Mouse (Mus musculus): ENCODE data around the gene Anapc11. TPM values are rescaled to one million over a fixed set of nuclear protein-coding genes. Genes with fewer than 3 reads are reported as not detected.

Gene Anapc11
- polyA plus RNA-seq, 1 experiment from 2014 or later: 201 TPM

GRCm38 (mm10) chr11:120606764-120607163 is 8.5 kb downstream of the Anapc11 start:
- Histone ChIP-seq H3K4me3 (ENCODE audit: low read depth, low read length) (no peak overlapping the region), H3K9me3 (replicated peaks; ENCODE audit: control insufficient read depth, low read length) (no peaks in the 10 kb centered on the region), H3K27ac (ENCODE audit: low read depth, low read length) (no peak overlapping the region), H3K4me1 (ENCODE audit: control insufficient read depth, insufficient read depth, low read length) (peaks cover 24% of the 10 kb centered on the region), H3K4me2 (no peak overlapping the region), H3K27me3 (ENCODE audit: control insufficient read depth, insufficient read depth, low read length) (peaks cover 3% of the 10 kb centered on the region; the same call in 1 of the 2 replicates), H3K36me3 (ENCODE audit: control insufficient read depth, insufficient read depth, low read length) (peaks cover 12% of the 10 kb centered on the region), H3K9ac (ENCODE audit: low read depth, low read length) (no peak overlapping the region)
- WGBS (ENCODE audit: insufficient replicate concordance): 72% methylated on average over 4 of the region's 4 CpGs
- ATAC-seq (replicated peaks; ENCODE audit: insufficient number of reproducible peaks, low FRiP score, low TSS enrichment): no peak

DNA sequence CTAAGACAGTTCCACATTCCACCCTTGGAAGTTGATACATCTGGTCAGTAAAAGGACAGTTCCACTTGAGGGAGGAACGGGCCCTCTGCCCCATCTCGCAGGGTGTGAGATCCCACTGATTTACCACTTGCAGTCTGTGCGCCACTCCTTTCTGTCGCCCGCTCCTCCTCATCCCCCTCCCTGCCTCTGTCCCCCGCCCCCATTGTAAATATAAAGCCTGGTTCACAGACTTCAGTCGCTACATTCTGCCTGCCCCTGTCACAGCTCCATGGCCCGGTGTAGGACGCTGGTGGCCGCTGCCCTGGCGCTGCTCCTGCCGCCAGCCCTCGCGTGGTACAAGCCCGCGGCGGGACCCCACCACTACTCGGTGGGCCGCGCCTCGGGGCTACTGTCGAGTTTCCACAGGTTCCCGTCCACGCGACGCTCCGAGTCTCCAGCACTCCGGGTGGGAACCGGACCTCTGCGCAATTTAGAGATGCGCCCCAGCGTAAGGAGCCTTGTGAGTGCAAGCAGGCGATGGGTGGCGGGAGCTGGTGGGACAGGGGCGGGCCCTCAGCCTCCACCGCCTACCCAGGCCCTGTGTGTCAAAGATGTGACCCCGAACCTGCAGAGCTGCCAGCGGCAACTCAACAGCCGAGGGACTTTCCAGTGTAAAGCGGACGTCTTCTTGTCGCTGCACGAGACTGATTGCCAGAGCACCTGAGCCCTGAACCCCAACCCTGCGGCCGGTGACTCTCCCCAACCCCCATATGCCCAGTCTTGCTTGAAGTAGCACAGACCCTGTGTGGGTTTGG is 10.2 kb downstream of the Anapc11 start, which contains the start of gene Npb:
Npb (plus strand) TSS at position 237 of the 794 bp plus-strand sequence.
- Histone ChIP-seq H3K9ac (ENCODE audit: low read depth, low read length) (peak within 1 kb of the TSS; percentile 74), H3K27me3 (ENCODE audit: control insufficient read depth, insufficient read depth, low read length) (peaks cover 3% of the 10 kb centered on the region; the same call in 1 of the 2 replicates), H3K4me1 (ENCODE audit: control insufficient read depth, insufficient read depth, low read length) (peaks cover 24% of the 10 kb centered on the region), H3K9me3 (replicated peaks; ENCODE audit: control insufficient read depth, low read length) (no peaks in the 10 kb centered on the region), H3K4me3 (ENCODE audit: low read depth, low read length) (peak within 1 kb of the TSS; percentile 43), H3K4me2 (peak within 1 kb of the TSS; percentile 87), H3K27ac (ENCODE audit: low read depth, low read length) (peak within 1 kb of the TSS; percentile 50; the same call in 1 of the 2 replicates), H3K36me3 (ENCODE audit: control insufficient read depth, insufficient read depth, low read length) (peaks cover 23% of the 10 kb centered on the region)
- WGBS (ENCODE audit: insufficient replicate concordance): 4% methylated on average over 45 of the region's 45 CpGs
- ATAC-seq (replicated peaks; ENCODE audit: insufficient number of reproducible peaks, low FRiP score, low TSS enrichment): no peak

DNA sequence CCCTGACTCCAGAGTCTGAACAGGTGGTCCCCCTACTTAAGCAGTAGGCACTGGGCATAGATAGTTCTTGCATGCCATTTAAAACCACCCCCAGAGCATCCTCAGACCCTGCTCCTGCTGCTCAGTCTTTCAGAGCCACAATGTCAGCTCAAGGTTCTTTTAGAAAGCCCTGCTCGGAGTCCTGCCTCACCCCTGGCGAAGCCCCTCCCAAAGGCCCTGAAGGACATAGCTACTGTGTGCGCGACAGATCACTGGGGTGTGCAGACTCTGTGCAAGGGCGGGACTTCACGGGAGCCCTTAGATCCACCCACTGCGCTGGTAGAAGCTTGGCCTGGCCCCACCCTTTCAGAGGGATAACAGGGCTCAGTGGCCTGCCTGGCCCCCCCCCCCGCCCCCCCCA is 11.0 kb downstream of the Anapc11 start:
- peak; percentile 80 for ATAC-seq (replicated peaks; ENCODE audit: insufficient number of reproducible peaks, low FRiP score, low TSS enrichment)

GRCm38 (mm10) chr11:120610477-120611046 is 12.3 kb downstream of the Anapc11 start:
- Histone ChIP-seq H3K4me2 (no peak overlapping the region), H3K9ac (ENCODE audit: low read depth, low read length) (no peak overlapping the region), H3K27me3 (ENCODE audit: control insufficient read depth, insufficient read depth, low read length) (peaks cover 3% of the 10 kb centered on the region; the same call in 1 of the 2 replicates), H3K4me1 (ENCODE audit: control insufficient read depth, insufficient read depth, low read length) (peaks cover 24% of the 10 kb centered on the region), H3K27ac (ENCODE audit: low read depth, low read length) (no peak overlapping the region), H3K9me3 (replicated peaks; ENCODE audit: control insufficient read depth, low read length) (no peaks in the 10 kb centered on the region), H3K36me3 (ENCODE audit: control insufficient read depth, insufficient read depth, low read length) (peaks cover 19% of the 10 kb centered on the region), H3K4me3 (ENCODE audit: low read depth, low read length) (no peak overlapping the region)
- no peak for ATAC-seq (replicated peaks; ENCODE audit: insufficient number of reproducible peaks, low FRiP score, low TSS enrichment)
- 87% methylated on average over 9 of the region's 9 CpGs for WGBS (ENCODE audit: insufficient replicate concordance)

More for the DNA sequence above, 11.0 kb downstream of the Anapc11 start:
- Histone ChIP-seq H3K9me3 (replicated peaks; ENCODE audit: control insufficient read depth, low read length) (no peaks in the 10 kb centered on the region), H3K9ac (ENCODE audit: low read depth, low read length) (peak overlapping the region; percentile 74), H3K36me3 (ENCODE audit: control insufficient read depth, insufficient read depth, low read length) (peaks cover 23% of the 10 kb centered on the region), H3K4me3 (ENCODE audit: low read depth, low read length) (peak overlapping the region; percentile 43; the same call in 1 of the 2 replicates), H3K27me3 (ENCODE audit: control insufficient read depth, insufficient read depth, low read length) (peaks cover 3% of the 10 kb centered on the region; the same call in 1 of the 2 replicates), H3K27ac (ENCODE audit: low read depth, low read length) (peak overlapping the region; percentile 50; the same call in 1 of the 2 replicates), H3K4me1 (ENCODE audit: control insufficient read depth, insufficient read depth, low read length) (peaks cover 24% of the 10 kb centered on the region), H3K4me2 (peak overlapping the region; percentile 87)
- WGBS (ENCODE audit: insufficient replicate concordance): 37% methylated on average over 7 of the region's 8 CpGs

- Histone ChIP-seq H3K9ac (ENCODE audit: low read depth, low read length) (no peak overlapping the region), H3K4me1 (ENCODE audit: control insufficient read depth, insufficient read depth, low read length) (peaks cover 29% of the 10 kb centered on the region), H3K36me3 (ENCODE audit: control insufficient read depth, insufficient read depth, low read length) (peaks cover 19% of the 10 kb centered on the region), H3K4me2 (no peak overlapping the region), H3K27ac (ENCODE audit: low read depth, low read length) (no peak overlapping the region), H3K9me3 (replicated peaks; ENCODE audit: control insufficient read depth, low read length) (no peaks in the 10 kb centered on the region), H3K4me3 (ENCODE audit: low read depth, low read length) (no peak overlapping the region), H3K27me3 (ENCODE audit: control insufficient read depth, insufficient read depth, low read length) (peaks cover under 1% of the 10 kb centered on the region; the same call in 1 of the 2 replicates)
- WGBS (ENCODE audit: insufficient replicate concordance): 40% methylated on average over 6 of the region's 6 CpGs
- no peak for ATAC-seq (replicated peaks; ENCODE audit: insufficient number of reproducible peaks, low FRiP score, low TSS enrichment)
Observed at GRCm38 (mm10) chr11:120612763-120613162, 14.5 kb downstream of the Anapc11 start.

DNA sequence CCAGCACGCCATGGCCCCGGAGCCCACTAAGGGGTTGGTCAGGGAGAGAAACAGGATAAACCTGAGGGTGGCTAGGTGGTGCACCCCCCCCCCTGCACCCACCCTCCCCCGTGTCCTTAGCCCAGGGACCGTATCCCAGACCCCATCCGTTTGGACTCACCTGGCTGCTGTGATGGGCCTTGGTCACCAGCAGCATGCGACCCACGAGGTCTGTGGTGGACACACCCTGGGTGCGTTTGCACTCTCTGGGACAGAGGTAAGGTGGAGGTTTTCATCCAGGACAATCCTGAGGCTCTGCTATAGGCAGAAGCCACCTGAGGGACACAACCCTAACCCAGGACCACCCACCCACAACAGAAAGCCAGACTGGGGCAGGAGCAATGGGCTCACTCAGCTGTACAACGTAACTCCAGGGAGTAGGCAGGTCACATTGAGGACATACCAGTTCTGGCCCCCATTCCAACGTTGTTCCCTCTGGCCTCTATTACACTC is 15.3 kb downstream of the Anapc11 start:
- no peak for ATAC-seq (replicated peaks; ENCODE audit: insufficient number of reproducible peaks, low FRiP score, low TSS enrichment)
- Histone ChIP-seq H3K27me3 (ENCODE audit: control insufficient read depth, insufficient read depth, low read length) (no peaks in the 10 kb centered on the region), H3K4me3 (ENCODE audit: low read depth, low read length) (no peak overlapping the region), H3K4me1 (ENCODE audit: control insufficient read depth, insufficient read depth, low read length) (peaks cover 25% of the 10 kb centered on the region), H3K36me3 (ENCODE audit: control insufficient read depth, insufficient read depth, low read length) (peaks cover 21% of the 10 kb centered on the region), H3K4me2 (no peak overlapping the region), H3K9ac (ENCODE audit: low read depth, low read length) (no peak overlapping the region), H3K27ac (ENCODE audit: low read depth, low read length) (no peak overlapping the region), H3K9me3 (replicated peaks; ENCODE audit: control insufficient read depth, low read length) (no peaks in the 10 kb centered on the region)
- 87% methylated on average over 10 of the region's 10 CpGs for WGBS (ENCODE audit: insufficient replicate concordance)

DNA sequence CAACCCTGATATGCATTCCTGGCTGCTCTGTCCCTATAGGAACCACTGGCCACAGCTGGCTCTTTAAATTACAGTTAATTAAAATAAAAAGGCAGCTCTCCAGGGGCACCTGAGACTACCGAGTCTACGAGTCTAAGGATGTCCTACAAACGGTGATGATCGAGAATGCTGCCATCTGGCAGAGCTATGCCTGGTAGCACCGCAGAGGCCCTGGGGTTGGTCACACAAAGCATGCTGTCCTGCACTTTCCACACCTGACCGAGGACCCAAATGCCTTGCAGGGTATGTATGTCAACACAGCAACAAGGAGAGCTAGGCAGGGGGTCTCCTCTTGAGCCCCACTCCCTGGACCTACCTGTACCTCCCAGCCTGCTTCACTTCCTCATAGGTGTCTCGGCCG is 15.8 kb downstream of the Anapc11 start:
- peaks cover 23% of the 10 kb centered on the region for H3K36me3 ChIP-seq (ENCODE audit: control insufficient read depth, insufficient read depth, low read length)
- no peak overlapping the region for H3K4me2 ChIP-seq
- H3K27ac ChIP-seq (ENCODE audit: low read depth, low read length): no peak overlapping the region
- no peak for ATAC-seq (replicated peaks; ENCODE audit: insufficient number of reproducible peaks, low FRiP score, low TSS enrichment)
- WGBS (ENCODE audit: insufficient replicate concordance): 86% methylated on average over 8 of the region's 8 CpGs
- H3K9me3 ChIP-seq (replicated peaks; ENCODE audit: control insufficient read depth, low read length): no peaks in the 10 kb centered on the region
- H3K9ac ChIP-seq (ENCODE audit: low read depth, low read length): no peak overlapping the region
- H3K4me3 ChIP-seq (ENCODE audit: low read depth, low read length): no peak overlapping the region
- H3K4me1 ChIP-seq (ENCODE audit: control insufficient read depth, insufficient read depth, low read length): peaks cover 20% of the 10 kb centered on the region
- no peaks in the 10 kb centered on the region for H3K27me3 ChIP-seq (ENCODE audit: control insufficient read depth, insufficient read depth, low read length)

DNA sequence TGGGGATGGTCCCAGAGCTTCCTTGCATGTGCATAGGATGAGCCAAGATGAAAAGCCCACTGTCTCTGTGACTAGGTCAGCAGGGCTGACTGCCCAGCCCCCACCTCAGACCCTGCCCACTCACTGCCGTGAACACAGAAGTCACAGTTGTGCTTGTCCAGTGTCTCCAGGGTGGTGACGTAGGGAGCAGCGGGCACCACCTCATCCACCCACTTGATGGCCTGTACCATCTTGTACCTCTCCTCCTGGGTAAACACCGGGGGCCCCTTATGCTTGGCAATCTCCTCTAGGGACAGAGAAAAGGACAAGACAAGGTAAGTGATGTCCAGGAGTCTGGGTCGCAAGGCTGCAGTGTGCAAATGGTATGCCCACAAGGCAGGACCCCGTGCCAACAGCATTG is 16.9 kb downstream of the Anapc11 start:
- Histone ChIP-seq H3K9ac (ENCODE audit: low read depth, low read length) (no peak overlapping the region), H3K36me3 (ENCODE audit: control insufficient read depth, insufficient read depth, low read length) (peaks cover 28% of the 10 kb centered on the region)
- WGBS (ENCODE audit: insufficient replicate concordance): 88% methylated on average over 6 of the region's 6 CpGs

More for the DNA sequence above, 16.9 kb downstream of the Anapc11 start:
- H3K4me2 ChIP-seq: no peak overlapping the region
- H3K4me3 ChIP-seq (ENCODE audit: low read depth, low read length): no peak overlapping the region
- no peak for ATAC-seq (replicated peaks; ENCODE audit: insufficient number of reproducible peaks, low FRiP score, low TSS enrichment)
- H3K4me1 ChIP-seq (ENCODE audit: control insufficient read depth, insufficient read depth, low read length): peaks cover 12% of the 10 kb centered on the region
- H3K27ac ChIP-seq (ENCODE audit: low read depth, low read length): no peak overlapping the region
- no peaks in the 10 kb centered on the region for H3K27me3 ChIP-seq (ENCODE audit: control insufficient read depth, insufficient read depth, low read length)
- H3K9me3 ChIP-seq (replicated peaks; ENCODE audit: control insufficient read depth, low read length): no peaks in the 10 kb centered on the region

Data from heart, embryonic 11.5 days (tissue).